Mouse (Mus musculus) liver, embryonic 14.5 days (tissue): ENCODE measurements around the gene Bcl3. TPM values are rescaled to one million over a fixed set of nuclear protein-coding genes. Genes with fewer than 3 reads are reported as not detected.

Experiments
- ATAC-seq: fragments of 200-750 bp; cut with Nextera tagmentation; 2 replicates; pipeline ENCODE4 v1.8.0; 2017; ENCODE audit warnings: moderate number of reproducible peaks, mild to moderate bottlenecking, moderate library complexity; ENCODE audit not compliant: insufficient read depth
- DNase-seq, 3 experiments: peaks; one replicate each; pipeline ENCODE4 v3.0.0-alpha.2; 2012 to 2013; ENCODE audit warnings: low read depth in 3 of 3, low spot score in 3 of 3
- H3K27ac ChIP-seq: fragments of 300-500 bp; sonication (generic); 2 replicates; pipeline ENCODE4 v1.5.1; 2014; ENCODE audit warnings: moderate library complexity, mild to moderate bottlenecking, control low read depth, inconsistent platforms
- H3K27me3 ChIP-seq: fragments of 300-500 bp; sonication (generic); 2 replicates; pipeline ENCODE4 v1.6.1; 2014; ENCODE audit warnings: mild to moderate bottlenecking, low read length, moderate library complexity; ENCODE audit not compliant: control insufficient read depth, insufficient read depth
- H3K36me3 ChIP-seq: fragments of 300-500 bp; sonication (generic); replicated peaks from 2 replicates; pipeline ENCODE4 v1.6.1; 2014; ENCODE audit warnings: low read depth; ENCODE audit not compliant: control insufficient read depth, insufficient read depth
- H3K4me1 ChIP-seq, 2 experiments: fragments of 200-500 bp in 1 of 2; fragments of 300-500 bp in 1 of 2; sonication (generic) in 1 of 2; replicated peaks; 2 replicates each; pipeline ENCODE4 v1.6.1; 2012 to 2014; ENCODE audit warnings: antibody characterized with exemption in 1 of 2, inconsistent platforms in 1 of 2, low read length in 1 of 2; ENCODE audit not compliant: control insufficient read depth in 2 of 2, insufficient read depth in 2 of 2
- H3K4me2 ChIP-seq: fragments of 300-500 bp; sonication (generic); 2 replicates; pipeline ENCODE4 v1.6.1; 2014; ENCODE audit warnings: low read depth, mild to moderate bottlenecking, control low read depth, moderate library complexity
- H3K4me3 ChIP-seq, 2 experiments: fragments of 200-500 bp in 1 of 2; fragments of 300-500 bp in 1 of 2; sonication (generic) in 1 of 2; 2 replicates each; pipeline ENCODE4 v1.5.1; 2012 to 2014; ENCODE audit warnings: low read depth in 2 of 2, low read length in 2 of 2, mild to moderate bottlenecking in 2 of 2, control low read depth in 1 of 2, inconsistent platforms in 1 of 2, moderate library complexity in 1 of 2; ENCODE audit not compliant: insufficient read depth in 1 of 2
- H3K9ac ChIP-seq: fragments of 300-500 bp; sonication (generic); replicated peaks from 2 replicates; pipeline ENCODE4 v1.6.1; 2014; ENCODE audit warnings: mild to moderate bottlenecking, control low read depth, moderate library complexity
- H3K9me3 ChIP-seq: fragments of 300-500 bp; sonication (generic); 2 replicates; pipeline ENCODE4 v1.6.1; 2016; ENCODE audit warnings: low read length, mixed read lengths; ENCODE audit not compliant: control insufficient read depth
- CTCF ChIP-seq: IDR thresholded peaks from 2 replicates; pipeline ENCODE4 v1.5.1; 2016; ENCODE audit warnings: antibody characterized with exemption, low read depth, control low read depth
- EP300 ChIP-seq: IDR thresholded peaks from 2 replicates; pipeline ENCODE4 v1.6.1; 2016; ENCODE audit warnings: antibody characterized with exemption, low read depth
- WGBS: fragments of 180-500 bp; shearing (Covaris S2); extraction: QIAGEN DNeasy Blood & Tissue Kit; methylation state at CpG from one replicate; pipeline ENCODE4 v1.1.7; 2014; ENCODE audit not compliant: insufficient replicate concordance; 5-methylcytosine and 5-hydroxymethylcytosine counted together
- polyA plus RNA-seq, 2 experiments: library from polyadenylated mRNA; depleted of rRNA in 1 of 2; stranded (reverse) in 1 of 2; unstranded in 1 of 2; fragments of >200 nt; fragmentation: Nextera tagmentation in 1 of 2; extraction: Ambion mirVana in 1 of 2; gene quantifications; 2 replicates each; pipeline versions ENCODE4 v1.2.1 to v1.2.3; 2012 to 2014

The Bcl3 gene
- polyA plus RNA-seq, 2 experiments, result 3.1 to 3.5 TPM

DNA sequence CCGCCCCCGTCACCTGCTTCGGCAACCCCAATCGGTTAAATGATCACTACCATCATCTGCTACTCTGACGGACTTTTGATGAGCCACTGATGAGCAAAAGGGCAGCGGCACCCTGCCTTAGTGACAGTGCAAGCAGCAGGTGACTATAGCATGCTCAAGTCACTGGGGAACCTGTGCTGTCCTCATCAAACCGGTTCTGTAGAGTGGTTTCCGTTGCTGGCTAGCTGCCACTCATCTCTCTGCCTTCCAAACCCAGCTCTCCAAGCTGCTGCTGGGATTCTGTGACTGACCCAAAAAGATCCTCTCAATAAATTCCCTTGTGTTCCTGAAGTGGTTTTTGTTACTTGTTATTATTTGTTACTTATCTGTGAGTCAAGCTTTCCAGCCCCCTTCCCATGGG, 43.9 kb downstream of the Bcl3 start:
- no peak for ATAC-seq
- H3K4me2 ChIP-seq, result no peak overlapping the region
- DNase-seq, result no peak
- no peak overlapping the region for H3K4me3 ChIP-seq
- no peaks in the 10 kb centered on the region for H3K36me3 ChIP-seq
- no peaks in the 10 kb centered on the region for H3K4me1 ChIP-seq
- H3K9ac ChIP-seq, result no peak overlapping the region
- no peak overlapping the region for H3K27ac ChIP-seq
- no peaks in the 10 kb centered on the region for H3K27me3 ChIP-seq
- 73% methylated on average over 8 of the region's 8 CpGs for WGBS
- no peak for TF ChIP-seq EP300
- H3K9me3 ChIP-seq, result no peaks in the 10 kb centered on the region

DNA sequence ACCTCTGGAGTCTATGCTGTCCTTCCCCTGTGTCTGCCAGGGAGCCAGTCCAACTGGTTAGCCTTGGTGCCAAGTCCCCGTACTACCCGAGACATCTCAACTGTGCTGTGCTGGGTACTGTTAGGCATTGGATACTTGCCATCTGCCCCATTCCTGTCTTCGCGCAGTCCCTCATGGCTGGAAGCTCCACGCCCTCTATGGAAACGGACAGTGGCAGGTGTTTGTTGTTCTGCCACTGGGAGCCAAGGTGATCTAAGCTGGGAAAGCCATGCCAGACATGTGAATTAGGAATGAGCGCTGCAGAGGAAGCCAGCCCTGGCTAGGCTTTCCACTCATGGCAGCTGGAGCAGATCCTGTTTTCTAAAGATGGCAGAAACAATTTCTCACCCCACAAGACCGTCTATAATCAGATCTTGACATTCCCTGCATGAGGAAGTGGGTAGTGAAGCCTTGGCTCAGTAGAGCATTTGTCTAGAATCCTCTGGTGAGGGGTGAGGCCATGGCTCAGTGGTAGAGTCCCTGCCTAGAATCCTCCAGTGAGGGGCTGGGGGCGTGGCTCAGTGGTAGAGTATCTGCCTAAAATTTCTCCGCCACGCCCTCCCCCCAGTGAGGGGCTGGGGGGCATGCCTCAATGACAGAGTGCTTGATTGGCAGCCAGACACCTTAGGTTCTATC, 45.4 kb downstream of the Bcl3 start:
- no peak for ATAC-seq

DNA sequence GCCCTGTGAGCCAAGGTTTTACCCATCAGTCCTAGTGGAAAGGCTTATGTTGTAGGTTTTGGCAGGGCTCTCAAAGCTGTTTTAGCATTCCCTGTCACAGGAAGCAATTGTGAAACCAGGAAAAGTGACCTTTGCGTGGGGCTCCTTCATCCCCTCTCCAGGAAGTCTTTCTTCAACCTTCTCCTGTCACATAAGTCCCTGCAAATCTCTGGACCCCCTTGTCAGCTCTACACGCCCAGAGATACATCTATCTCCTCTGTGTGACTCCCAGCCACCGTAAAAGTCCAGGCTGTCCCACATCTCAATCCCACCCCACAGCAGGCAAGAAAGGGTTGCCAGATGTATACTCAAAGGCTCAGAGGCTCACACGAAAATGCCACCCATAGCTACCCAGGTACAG, 50.9 kb downstream of the Bcl3 start:
- 37% methylated on average over 4 of the region's 4 CpGs for WGBS
- no peak overlapping the region for H3K9ac ChIP-seq
- H3K27ac ChIP-seq, result no peak overlapping the region
- no peaks in the 10 kb centered on the region for H3K9me3 ChIP-seq
- no peak overlapping the region for H3K4me2 ChIP-seq
- peaks cover 28% of the 10 kb centered on the region for H3K27me3 ChIP-seq
- H3K4me1 ChIP-seq, result 0 out of 4 replicates have a peak, but pooled peaks cover 0 to 2% of the 10 kb centered on the region in 2 experiments
- ATAC-seq (no peak), DNase-seq (no peak)
- H3K4me3 ChIP-seq, result no peak overlapping the region
- H3K36me3 ChIP-seq, result no peaks in the 10 kb centered on the region
- no peak for TF ChIP-seq CTCF
- no peak for TF ChIP-seq EP300

More for the DNA sequence above, 45.4 kb downstream of the Bcl3 start:
- Histone ChIP-seq H3K4me3 (no peak overlapping the region), H3K4me1 (no peaks in the 10 kb centered on the region), H3K9me3 (no peaks in the 10 kb centered on the region), H3K27ac (no peak overlapping the region), H3K9ac (no peak overlapping the region), H3K4me2 (no peak overlapping the region), H3K27me3 (no peaks in the 10 kb centered on the region), H3K36me3 (no peaks in the 10 kb centered on the region)
- TF ChIP-seq CTCF (no peak), EP300 (no peak)
- no peak for DNase-seq
- 67% methylated on average over 11 of the region's 11 CpGs for WGBS

DNA sequence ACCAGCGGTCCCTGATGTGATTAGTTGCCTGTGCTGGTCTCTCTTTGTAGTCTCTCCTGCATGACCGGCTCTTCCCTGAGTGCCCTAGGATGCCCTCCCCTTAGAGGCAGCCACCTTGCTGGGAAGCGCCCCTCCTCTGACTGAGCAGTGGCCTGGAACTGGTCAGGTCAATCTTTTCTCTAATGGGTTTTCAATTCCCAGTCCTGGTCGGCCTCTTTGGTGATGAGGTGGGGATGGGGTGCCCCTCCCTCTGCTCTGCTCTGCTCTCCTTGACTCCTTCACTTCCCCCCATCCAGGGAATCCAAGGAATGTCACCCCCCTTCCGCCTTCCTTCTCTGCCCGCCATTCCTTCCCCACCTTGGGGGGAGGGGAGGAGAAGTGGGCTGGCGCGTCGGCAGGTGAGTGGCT, 51.6 kb downstream of the Bcl3 start, which contains the start of gene Bcam:
Gene Bcam, minus strand, starts transcription at position 33 of the 408 bp plus-strand sequence.
- no peaks in the 10 kb centered on the region for H3K36me3 ChIP-seq
- ATAC-seq (no peak), DNase-seq (no peak)
- no peak within 1 kb of the TSS for H3K27ac ChIP-seq
- 0 out of 4 replicates have a peak, but pooled peaks cover 0 to 2% of the 10 kb centered on the region in 2 experiments for H3K4me1 ChIP-seq
- peak within 1 kb of the TSS; percentile 64 for H3K4me2 ChIP-seq
- H3K4me3 ChIP-seq, result peak within 1 kb of the TSS; percentile 28 to 34
- H3K9me3 ChIP-seq, result no peaks in the 10 kb centered on the region
- peaks cover 28% of the 10 kb centered on the region for H3K27me3 ChIP-seq
- TF ChIP-seq EP300 (no peak), CTCF (no peak)
- WGBS, result 6% methylated on average over 9 of the region's 9 CpGs
- peak within 1 kb of the TSS; percentile 18; the same call in 1 of the 2 replicates for H3K9ac ChIP-seq

DNA sequence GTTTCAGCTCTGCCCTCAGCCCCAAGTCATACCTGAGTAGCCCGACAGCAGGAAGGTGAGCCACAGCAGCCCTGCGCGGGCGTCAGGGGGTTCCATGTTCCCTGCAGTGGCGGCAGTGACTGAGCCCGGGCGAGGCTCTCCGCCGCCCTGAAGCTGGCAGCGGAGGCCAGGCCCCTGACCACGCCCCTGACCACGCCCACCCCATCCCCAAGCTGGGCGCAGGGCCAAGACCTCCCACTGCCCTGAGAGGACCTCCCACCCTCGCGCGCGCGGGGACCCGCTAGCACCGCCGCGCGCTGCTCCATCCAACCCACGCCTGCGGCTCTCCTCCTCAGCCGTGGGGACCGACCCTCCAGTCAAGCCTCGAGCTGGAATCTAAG, 52.2 kb downstream of the Bcl3 start:
- peak overlapping the region; percentile 18; the same call in 1 of the 2 replicates for H3K9ac ChIP-seq
- H3K4me3 ChIP-seq, result peak overlapping the region; percentile 28 to 34
- H3K4me2 ChIP-seq, result peak overlapping the region; percentile 64
- H3K27me3 ChIP-seq, result peaks cover 28% of the 10 kb centered on the region
- WGBS, result under 1% methylated on average over 28 of the region's 28 CpGs
- peak; percentile 53; the same call in 1 of the 2 replicates for ATAC-seq
- no peaks in the 10 kb centered on the region for H3K9me3 ChIP-seq
- TF ChIP-seq EP300, result no peak
- TF ChIP-seq CTCF, result no peak
- H3K27ac ChIP-seq, result no peak overlapping the region
- no peak for DNase-seq
- no peaks in the 10 kb centered on the region for H3K36me3 ChIP-seq
- H3K4me1 ChIP-seq, result 0 out of 4 replicates have a peak, but pooled peaks cover 0 to 2% of the 10 kb centered on the region in 2 experiments
